Mouse (Mus musculus) forebrain, embryonic 16.5 days (tissue): ENCODE measurements around the gene Pip5k1a. TPM values are rescaled to one million over a fixed set of nuclear protein-coding genes. Genes with fewer than 3 reads are reported as not detected.

Experiments
- microRNA-seq: library from miRNA; unstranded; fragments of <30 nt; microRNA quantifications from one replicate; pipeline ENCODE4, GENCODE M21; 2017
- polyA plus RNA-seq: library from polyadenylated mRNA; unstranded; fragments of >200 nt; fragmentation: Nextera tagmentation; extraction: Ambion mirVana; gene quantifications from 2 replicates; pipeline ENCODE4 v1.2.1, GENCODE M21; 2015

Gene Pip5k1a
- polyA plus RNA-seq, 1 experiment from 2014 or later = 21.7 TPM

Small RNA genes lying within 50 kb of the gene (microRNA-seq; reads per million reads assigned to microRNA genes)
- gene Mir8099-1 = not detected

Other genes starting within 250 kb of the Pip5k1a start
- 366 and 371 TPM in 2 replicates for gene Psmb4, start 220.0 kb downstream of the Pip5k1a start, polyA plus RNA-seq
- gene Selenbp1, start 173.9 kb downstream of the Pip5k1a start, polyA plus RNA-seq = 8.5 and 11.6 TPM in 2 replicates
- gene Rfx5, start 152.9 kb downstream of the Pip5k1a start, polyA plus RNA-seq = 6.1 and 6.7 TPM in 2 replicates
- 26.4 and 29.7 TPM in 2 replicates for gene Pi4kb, start 132.2 kb downstream of the Pip5k1a start, polyA plus RNA-seq
- gene Zfp687, start 91.5 kb downstream of the Pip5k1a start, polyA plus RNA-seq = 20.0 and 20.7 TPM in 2 replicates
- gene Psmd4, start 64.3 kb downstream of the Pip5k1a start, polyA plus RNA-seq = 286 and 291 TPM in 2 replicates
- 230 and 233 TPM in 2 replicates for gene Vps72, start 4.1 kb upstream of the Pip5k1a start, polyA plus RNA-seq
- gene Tmod4, start 17.5 kb upstream of the Pip5k1a start, polyA plus RNA-seq = 0.65 and 0.91 TPM in 2 replicates
- 90.1 and 93.1 TPM in 2 replicates for gene Scnm1, start 27.1 kb upstream of the Pip5k1a start, polyA plus RNA-seq
- 41.9 and 46.6 TPM in 2 replicates for gene Lysmd1, start 27.2 kb upstream of the Pip5k1a start, polyA plus RNA-seq
- gene Tnfaip8l2, start 35.4 kb upstream of the Pip5k1a start, polyA plus RNA-seq = 2.1 and 2.5 TPM in 2 replicates
- gene Sema6c, start 53.5 kb upstream of the Pip5k1a start, polyA plus RNA-seq = 21.4 and 22.6 TPM in 2 replicates
- gene Gabpb2, start 111.0 kb upstream of the Pip5k1a start, polyA plus RNA-seq = 4.2 and 5.6 TPM in 2 replicates
- gene Cdc42se1, start 121.8 kb upstream of the Pip5k1a start, polyA plus RNA-seq = 72.9 and 79.3 TPM in 2 replicates
- gene Mllt11, start 125.2 kb upstream of the Pip5k1a start, polyA plus RNA-seq = 263 and 264 TPM in 2 replicates
- gene Gm128, start 134.7 kb upstream of the Pip5k1a start, polyA plus RNA-seq = 0.27 TPM in 1 of 2 replicates, not detected in the other
- 0.23 TPM in 1 of 2 replicates, not detected in the other for gene Bnipl, start 144.3 kb upstream of the Pip5k1a start, polyA plus RNA-seq
- 43.6 and 44.3 TPM in 2 replicates for gene Mindy1, start 174.4 kb upstream of the Pip5k1a start, polyA plus RNA-seq
- gene Prune1, start 175.1 kb upstream of the Pip5k1a start, polyA plus RNA-seq = 45.8 and 55.6 TPM in 2 replicates
- 0.51 and 0.86 TPM in 2 replicates for gene Anxa9, start 200.2 kb upstream of the Pip5k1a start, polyA plus RNA-seq
- 104 and 108 TPM in 2 replicates for gene Cers2, start 207.9 kb upstream of the Pip5k1a start, polyA plus RNA-seq